Mouse (Mus musculus) ovary, postnatal 14 days (tissue): ENCODE measurements at regions not wholly inside any gene's neighbourhood (a gene's known extent, or its start where the extent isn't known, plus 50 kb on each side); places are given as distances from the start of the nearest gene placed in this dataset.

Source experiments
- DNase-seq: peaks from one replicate; pipeline ENCODE4 v3.0.0; 2022; ENCODE audit warnings: low spot score

GRCm38 (mm10) chr13:33721851-33722250, 60.6 kb downstream of the Serpinb6d start:
- DNase-seq: no peak

- peak; percentile 77 for DNase-seq
Observed at GRCm38 (mm10) chr13:33762293-33763125, 80.7 kb downstream of the Serpinb6e start.

- no peak for DNase-seq
Observed at GRCm38 (mm10) chr13:33763295-33763916, 79.8 kb downstream of the Serpinb6e start.
